In the genomic region with DNA sequence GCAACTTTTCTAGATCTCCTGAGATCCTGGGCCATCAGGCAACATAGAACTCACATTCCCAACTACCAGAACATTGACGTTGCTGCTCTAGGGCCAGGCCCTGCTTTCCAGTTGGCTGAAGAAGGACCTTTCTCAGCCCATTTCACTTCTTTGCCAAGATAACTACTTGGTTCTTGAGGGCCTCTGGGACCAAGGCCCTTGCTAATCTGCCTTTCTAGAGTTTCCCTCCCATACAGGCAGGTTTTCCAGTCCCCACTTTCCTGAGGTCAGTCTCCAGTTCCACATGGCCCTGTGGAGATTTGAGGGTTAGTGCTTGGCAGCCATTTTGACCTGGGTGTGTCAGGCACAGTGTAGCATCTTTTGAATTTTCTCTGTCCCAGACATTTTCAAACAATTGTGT, we compare ENCODE assay signal across 17 mouse cellular contexts.
A peak's percentile ranks its signal among the peaks of the same experiment; 100 is the strongest.
DNase-seq lines count a peak whose midpoint lies in the region; ATAC-seq and TF ChIP-seq lines count a peak whose summit lies in the region.
"Had no signal": no experiment of that assay in that cellular context is flagged by ENCODE, and none has a peak within 500 bp of the region (broad histone marks: within the 10 kb centered on the region; RNA-seq: fewer than 3 reads in every experiment).

No protein-coding gene starts in this region.

- TF ChIP-seq CTCF in gastrocnemius, adult 2 months (IDR thresholded peaks at IDR 0.05) = no peak

- H3K36me3 ChIP-seq in heart, embryonic 12.5 days = no peaks in the 10 kb centered on the region
- H3K36me3 ChIP-seq: embryonic facial prominence, embryonic 13.5 days; hindbrain, embryonic 15.5 days had no signal

- H3K4me3 ChIP-seq in gastrocnemius, adult 2 months = no peak overlapping the region
- H3K4me3 ChIP-seq in heart, embryonic 12.5 days = no peak overlapping the region
- H3K4me3 ChIP-seq: embryonic facial prominence, embryonic 13.5 days; forebrain, embryonic 13.5 days; hindbrain, embryonic 15.5 days had no signal

- 93% methylated on average over 1 of the region's 1 CpGs for WGBS in heart, embryonic 12.5 days

- H3K4me1 ChIP-seq in heart, embryonic 12.5 days (replicated peaks) = no peaks in the 10 kb centered on the region
- H3K4me1 ChIP-seq: embryonic facial prominence, embryonic 13.5 days; hindbrain, embryonic 15.5 days had no signal

- H3K27me3 ChIP-seq in heart, embryonic 12.5 days (replicated peaks) = no peaks in the 10 kb centered on the region
- H3K27me3 ChIP-seq: embryonic facial prominence, embryonic 13.5 days; forebrain, embryonic 13.5 days; hindbrain, embryonic 15.5 days had no signal

- peak overlapping the region; percentile 41; the same call in 1 of the 2 replicates for H3K27ac ChIP-seq in gastrocnemius, adult 2 months
- no peak overlapping the region for H3K27ac ChIP-seq in heart, embryonic 12.5 days (ENCODE audit: poor library complexity, severe bottlenecking)
- H3K27ac ChIP-seq: embryonic facial prominence, embryonic 13.5 days; forebrain, embryonic 13.5 days; hindbrain, embryonic 15.5 days had no signal

- no peak overlapping the region for H3K4me2 ChIP-seq in heart, embryonic 12.5 days
- H3K4me2 ChIP-seq: embryonic facial prominence, embryonic 13.5 days; forebrain, embryonic 13.5 days; hindbrain, embryonic 15.5 days had no signal

- intact Hi-C loops in gastrocnemius, adult 2 months (cut with DNase I) = no loop called here
- intact Hi-C loops in heart, postnatal 25 days (cut with DNase I) = no loop called here

- peak; percentile 41 for DNase-seq in gastrocnemius, adult 2 months
- DNase-seq in gastrocnemius, postnatal 4 days (ENCODE audit: low spot score in 2 of 2) = no peak
- DNase-seq in heart, adult 9 months (ENCODE audit: low spot score in 2 of 2) = peak; percentile 8 to 28
- peak; percentile 4 for DNase-seq in heart, postnatal 25 days (ENCODE audit: low spot score)
- DNase-seq in adrenal gland, postnatal 14 days = no peak
- DNase-seq in ovary, adult 18-20 months (ENCODE audit: low spot score) = no peak
- DNase-seq: adrenal gland, postnatal 25 days; cerebellum, adult 18-20 months; cerebellum, adult 9-11 months; cerebellum, postnatal 36 days; kidney, adult 2 months had no signal

- no peak for ATAC-seq in heart, embryonic 12.5 days (ENCODE audit: insufficient number of reproducible peaks, low FRiP score)
- ATAC-seq: forebrain, embryonic 13.5 days; intestine, embryonic 16.5 days had no signal

- H3K9ac ChIP-seq in heart, embryonic 12.5 days = no peak overlapping the region
- H3K9ac ChIP-seq: embryonic facial prominence, embryonic 13.5 days; forebrain, embryonic 13.5 days; forebrain, postnatal 0 days; hindbrain, embryonic 15.5 days had no signal

- no peaks in the 10 kb centered on the region for H3K9me3 ChIP-seq in heart, embryonic 12.5 days (replicated peaks)
- H3K9me3 ChIP-seq: embryonic facial prominence, embryonic 13.5 days; forebrain, embryonic 13.5 days; hindbrain, embryonic 15.5 days had no signal

Comparison
In these comparisons a context has a peak if more than half of its experiments do, and no peak if none do; other contexts are left out.
1. DNase-seq: peak in gastrocnemius, adult 2 months (single experiment), heart, adult 9 months (2 of 2) and heart, postnatal 25 days (single experiment); none in gastrocnemius, postnatal 4 days (0 of 2), adrenal gland, postnatal 14 days (single experiment) and ovary, adult 18-20 months (single experiment).